Mouse (Mus musculus): ENCODE data around the gene Nova2.

GRCm38 (mm10) chr7:18978381-18978780 lies 52.7 kb downstream of the Nova2 start:
- TF ChIP-seq CTCF (IDR thresholded peaks at IDR 0.05; ENCODE audit: extremely low read depth, insufficient read depth, insufficient read length, insufficient replicate concordance) (no peak), POLR2A (IDR thresholded peaks at IDR 0.05; ENCODE audit: low read depth, low read length) (no peak)
